Mouse (Mus musculus) heart, embryonic 11.5 days (tissue): ENCODE results near the gene Col6a6. TPM values are rescaled to one million over a fixed set of nuclear protein-coding genes. Genes with fewer than 3 reads are reported as not detected.

Source experiments
- ATAC-seq: fragments of 200-750 bp; cut with Nextera tagmentation; replicated peaks from 2 replicates; pipeline ENCODE4 v1.8.0; 2017; ENCODE audit warnings: moderate library complexity; ENCODE audit not compliant: insufficient number of reproducible peaks, low FRiP score, low TSS enrichment
- H3K27ac ChIP-seq: fragments of 300-500 bp; sonication (generic); 2 replicates; pipeline ENCODE4 v1.5.1; 2014; ENCODE audit warnings: mild to moderate bottlenecking, low read depth, low read length
- H3K27me3 ChIP-seq: fragments of 300-500 bp; sonication (generic); 2 replicates; pipeline ENCODE4 v1.6.1; 2014; ENCODE audit warnings: mild to moderate bottlenecking, low read length, mixed read lengths; ENCODE audit not compliant: control insufficient read depth, insufficient read depth
- H3K36me3 ChIP-seq: fragments of 300-500 bp; sonication (generic); 2 replicates; pipeline ENCODE4 v1.6.1; 2014; ENCODE audit warnings: mild to moderate bottlenecking, low read length, moderate library complexity, mixed read lengths; ENCODE audit not compliant: control insufficient read depth, insufficient read depth
- H3K4me1 ChIP-seq: fragments of 300-500 bp; sonication (generic); 2 replicates; pipeline ENCODE4 v1.6.1; 2014; ENCODE audit warnings: low read length; ENCODE audit not compliant: control insufficient read depth, insufficient read depth
- H3K4me2 ChIP-seq: fragments of 300-500 bp; sonication (generic); 2 replicates; pipeline ENCODE4 v1.6.1; 2014; ENCODE audit warnings: mild to moderate bottlenecking, moderate library complexity
- H3K4me3 ChIP-seq: fragments of 300-500 bp; sonication (generic); 2 replicates; pipeline ENCODE4 v1.5.1; 2014; ENCODE audit warnings: low read depth, low read length
- H3K9ac ChIP-seq: fragments of 300-500 bp; sonication (generic); 2 replicates; pipeline ENCODE4 v1.6.1; 2014; ENCODE audit warnings: mild to moderate bottlenecking, low read depth, low read length, moderate library complexity
- H3K9me3 ChIP-seq: fragments of 300-500 bp; sonication (generic); replicated peaks from 2 replicates; pipeline ENCODE4 v1.6.1; 2016; ENCODE audit warnings: low read length; ENCODE audit not compliant: control insufficient read depth
- WGBS: fragments of 180-500 bp; shearing (Covaris S2); extraction: QIAGEN DNeasy Blood & Tissue Kit; methylation state at CpG from one replicate; pipeline ENCODE4 v1.1.7; 2014; ENCODE audit not compliant: insufficient replicate concordance; 5-methylcytosine and 5-hydroxymethylcytosine counted together
- polyA plus RNA-seq: library from polyadenylated mRNA; unstranded; fragments of >200 nt; fragmentation: Nextera tagmentation; extraction: Ambion mirVana; gene quantifications from 2 replicates; pipeline ENCODE4 v1.2.1, GENCODE M21; 2014

Gene Col6a6
- polyA plus RNA-seq, 1 experiment from 2014 or later, result 0.69 TPM

DNA sequence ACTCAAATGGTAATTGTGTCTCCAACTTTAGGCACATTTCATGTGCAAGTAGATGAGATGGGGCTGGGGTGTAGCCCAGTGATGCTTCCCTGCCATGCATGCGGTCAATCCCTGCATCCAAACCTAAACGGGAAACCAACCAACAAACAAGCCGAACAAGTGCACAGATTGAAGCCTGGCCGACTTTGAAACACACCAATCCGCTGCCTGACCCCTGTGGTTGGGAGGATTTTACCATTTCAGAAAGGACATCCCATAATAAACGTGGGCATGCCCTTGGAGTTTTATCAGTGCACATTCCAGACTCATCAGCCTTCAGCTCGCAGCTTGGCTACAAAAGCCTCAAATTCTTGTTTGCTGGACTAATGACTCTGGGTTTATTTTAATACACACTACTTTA is 57.3 kb downstream of the Col6a6 start:
- H3K4me2 ChIP-seq, result no peak overlapping the region
- H3K9ac ChIP-seq, result no peak overlapping the region
- no peaks in the 10 kb centered on the region for H3K9me3 ChIP-seq
- no peak for ATAC-seq
- H3K27ac ChIP-seq, result no peak overlapping the region
- no peaks in the 10 kb centered on the region for H3K36me3 ChIP-seq
- no peak overlapping the region for H3K4me3 ChIP-seq
- no peaks in the 10 kb centered on the region; the same call in 1 of the 2 replicates for H3K4me1 ChIP-seq
- H3K27me3 ChIP-seq, result no peaks in the 10 kb centered on the region
- WGBS, result 52% methylated on average over 7 of the region's 7 CpGs

DNA sequence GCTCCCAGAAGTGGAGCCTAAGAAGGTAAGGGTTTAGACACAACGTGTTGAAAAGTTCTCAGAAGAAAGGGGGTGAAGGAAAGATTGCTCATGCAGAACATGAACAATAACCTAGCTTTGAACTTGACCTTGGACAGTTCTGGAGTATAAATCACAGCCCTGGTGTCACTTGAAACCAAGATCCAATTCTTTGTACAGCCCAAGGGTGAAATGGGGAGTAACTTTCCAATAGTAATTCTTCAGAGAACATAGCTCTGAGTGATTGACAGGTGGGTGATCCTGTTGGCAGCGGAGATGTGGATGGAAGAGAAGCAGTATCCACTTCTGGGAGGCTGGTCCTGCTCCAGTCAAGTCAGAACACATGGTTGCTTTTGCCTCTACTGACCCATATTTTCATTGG is 62.1 kb downstream of the Col6a6 start:
- Histone ChIP-seq H3K4me3 (no peak overlapping the region), H3K4me1 (no peaks in the 10 kb centered on the region; the same call in 1 of the 2 replicates), H3K9ac (no peak overlapping the region), H3K4me2 (no peak overlapping the region), H3K27ac (no peak overlapping the region), H3K9me3 (no peaks in the 10 kb centered on the region), H3K36me3 (no peaks in the 10 kb centered on the region), H3K27me3 (no peaks in the 10 kb centered on the region)
- ATAC-seq, result no peak
- 65% methylated on average over 2 of the region's 2 CpGs for WGBS

DNA sequence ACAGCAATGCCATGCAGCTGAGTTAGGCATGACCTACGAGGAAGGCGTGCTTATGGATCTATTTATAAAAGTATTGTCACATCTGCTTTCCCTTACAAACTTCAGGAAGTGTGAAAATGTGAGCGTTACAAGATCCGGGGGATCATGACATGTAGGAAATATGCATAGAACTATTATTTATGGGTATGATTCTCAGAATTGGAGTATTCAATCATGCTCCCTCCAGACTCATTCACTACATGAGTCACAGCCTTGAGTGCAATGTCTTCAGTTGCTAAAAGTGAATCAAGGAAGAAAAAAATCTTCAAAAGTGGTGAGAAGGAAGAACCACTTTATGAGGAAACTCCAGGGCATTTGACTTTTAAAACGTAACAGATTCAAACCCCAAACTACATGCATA is 63.3 kb downstream of the Col6a6 start:
- no peak overlapping the region for H3K9ac ChIP-seq
- no peak for ATAC-seq
- H3K4me1 ChIP-seq, result no peaks in the 10 kb centered on the region
- H3K27me3 ChIP-seq, result no peaks in the 10 kb centered on the region
- WGBS, result 71% methylated on average over 5 of the region's 5 CpGs
- H3K4me3 ChIP-seq, result no peak overlapping the region
- no peaks in the 10 kb centered on the region for H3K36me3 ChIP-seq
- no peak overlapping the region for H3K27ac ChIP-seq
- H3K9me3 ChIP-seq, result no peaks in the 10 kb centered on the region
- no peak overlapping the region for H3K4me2 ChIP-seq

DNA sequence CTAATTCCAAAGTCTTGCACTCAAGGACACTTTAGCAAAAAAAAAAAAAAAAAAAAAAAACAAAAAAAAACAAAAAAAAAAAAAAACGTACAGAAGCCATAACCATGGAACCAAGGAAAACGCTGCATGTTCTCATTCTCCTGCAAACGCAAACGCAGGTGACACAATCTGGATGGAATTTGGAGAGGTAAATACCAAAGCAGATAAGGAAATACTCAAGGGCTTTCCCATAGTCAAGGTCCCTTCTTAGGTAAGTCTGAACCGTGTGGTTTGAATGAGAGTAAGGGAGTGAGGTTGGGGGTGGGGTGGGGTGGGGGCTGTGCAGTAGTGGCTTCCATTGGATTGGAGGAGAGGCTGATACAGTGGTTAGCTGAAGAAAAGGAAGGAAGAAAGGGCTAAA is 63.8 kb downstream of the Col6a6 start:
- ATAC-seq, result no peak

DNA sequence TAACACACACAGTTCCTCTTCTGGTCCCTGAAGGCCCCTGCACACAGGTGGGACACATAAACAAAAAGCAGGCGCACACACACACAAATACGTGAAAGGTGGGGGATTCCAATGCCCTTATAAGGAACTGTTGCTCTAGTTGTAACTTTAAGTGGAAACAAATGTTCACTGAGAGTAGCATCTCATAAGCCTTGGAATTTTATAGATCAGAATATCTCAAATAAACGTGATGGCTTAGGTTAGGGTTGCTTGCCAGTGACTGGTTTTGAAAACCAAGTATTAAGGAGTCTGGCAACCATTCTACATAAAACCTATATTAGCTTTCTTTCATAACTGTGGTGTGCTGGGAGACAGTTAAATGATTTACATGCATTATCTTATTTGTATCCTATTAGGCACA is 64.3 kb downstream of the Col6a6 start:
- Histone ChIP-seq H3K27me3 (no peaks in the 10 kb centered on the region), H3K9ac (no peak overlapping the region), H3K4me3 (no peak overlapping the region), H3K4me2 (no peak overlapping the region), H3K4me1 (no peaks in the 10 kb centered on the region), H3K36me3 (no peaks in the 10 kb centered on the region), H3K27ac (no peak overlapping the region), H3K9me3 (no peaks in the 10 kb centered on the region)
- 77% methylated on average over 3 of the region's 3 CpGs for WGBS
- no peak for ATAC-seq

More for the DNA sequence above, 63.8 kb downstream of the Col6a6 start:
- Histone ChIP-seq H3K4me3 (no peak overlapping the region), H3K4me2 (no peak overlapping the region), H3K27me3 (no peaks in the 10 kb centered on the region), H3K36me3 (no peaks in the 10 kb centered on the region), H3K4me1 (no peaks in the 10 kb centered on the region), H3K27ac (no peak overlapping the region), H3K9ac (no peak overlapping the region), H3K9me3 (no peaks in the 10 kb centered on the region)
- 53% methylated on average over 5 of the region's 5 CpGs for WGBS

DNA sequence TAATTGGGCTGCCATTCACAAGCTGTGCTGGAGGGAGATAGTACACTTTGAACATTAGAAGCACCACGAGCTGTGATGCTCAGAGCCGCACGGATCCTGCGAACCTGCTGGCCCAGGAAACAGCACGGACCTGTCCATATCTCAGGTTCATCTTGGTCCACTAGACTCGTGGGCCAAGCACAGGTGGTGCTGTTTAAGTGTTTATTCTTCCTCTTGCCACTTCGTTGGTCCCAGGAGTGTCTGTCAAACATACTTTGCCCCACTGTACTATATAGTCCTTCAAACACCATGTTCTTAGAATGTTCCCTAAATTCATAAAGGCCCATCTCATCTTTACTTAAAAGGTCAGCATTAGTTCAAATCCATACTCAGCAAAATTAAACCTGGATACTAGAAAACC is 65.7 kb downstream of the Col6a6 start:
- no peaks in the 10 kb centered on the region for H3K9me3 ChIP-seq
- H3K4me2 ChIP-seq, result no peak overlapping the region
- H3K27ac ChIP-seq, result no peak overlapping the region
- H3K4me1 ChIP-seq, result no peaks in the 10 kb centered on the region
- no peaks in the 10 kb centered on the region for H3K36me3 ChIP-seq
- ATAC-seq, result no peak
- no peak overlapping the region for H3K9ac ChIP-seq
- no peak overlapping the region for H3K4me3 ChIP-seq
- WGBS, result 86% methylated on average over 7 of the region's 7 CpGs
- no peaks in the 10 kb centered on the region for H3K27me3 ChIP-seq

DNA sequence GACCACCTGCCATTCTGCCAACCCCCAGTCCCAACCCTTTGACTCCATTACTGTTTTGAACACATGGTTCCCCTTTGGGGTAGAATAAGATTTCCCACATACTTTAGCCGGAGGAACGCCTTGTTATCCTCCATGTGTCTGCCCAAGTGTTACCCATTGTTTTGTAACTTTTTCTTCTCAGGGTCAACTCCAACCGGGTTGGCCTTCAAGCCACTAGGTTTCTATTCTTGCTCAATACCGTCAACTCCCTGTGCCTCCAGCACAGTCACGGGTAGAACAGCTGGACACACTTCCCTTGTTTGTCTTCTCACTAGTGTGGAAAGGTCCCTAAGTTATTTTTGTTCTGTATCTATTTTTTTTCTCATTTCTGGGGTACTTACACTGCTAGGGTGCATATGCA is 69.1 kb downstream of the Col6a6 start:
- H3K27ac ChIP-seq, result no peak overlapping the region
- H3K4me3 ChIP-seq, result no peak overlapping the region
- no peak overlapping the region for H3K9ac ChIP-seq
- no peaks in the 10 kb centered on the region for H3K36me3 ChIP-seq
- H3K9me3 ChIP-seq, result no peaks in the 10 kb centered on the region
- WGBS, result 77% methylated on average over 5 of the region's 5 CpGs
- H3K4me1 ChIP-seq, result no peaks in the 10 kb centered on the region
- no peak for ATAC-seq
- no peaks in the 10 kb centered on the region for H3K27me3 ChIP-seq
- H3K4me2 ChIP-seq, result no peak overlapping the region

DNA sequence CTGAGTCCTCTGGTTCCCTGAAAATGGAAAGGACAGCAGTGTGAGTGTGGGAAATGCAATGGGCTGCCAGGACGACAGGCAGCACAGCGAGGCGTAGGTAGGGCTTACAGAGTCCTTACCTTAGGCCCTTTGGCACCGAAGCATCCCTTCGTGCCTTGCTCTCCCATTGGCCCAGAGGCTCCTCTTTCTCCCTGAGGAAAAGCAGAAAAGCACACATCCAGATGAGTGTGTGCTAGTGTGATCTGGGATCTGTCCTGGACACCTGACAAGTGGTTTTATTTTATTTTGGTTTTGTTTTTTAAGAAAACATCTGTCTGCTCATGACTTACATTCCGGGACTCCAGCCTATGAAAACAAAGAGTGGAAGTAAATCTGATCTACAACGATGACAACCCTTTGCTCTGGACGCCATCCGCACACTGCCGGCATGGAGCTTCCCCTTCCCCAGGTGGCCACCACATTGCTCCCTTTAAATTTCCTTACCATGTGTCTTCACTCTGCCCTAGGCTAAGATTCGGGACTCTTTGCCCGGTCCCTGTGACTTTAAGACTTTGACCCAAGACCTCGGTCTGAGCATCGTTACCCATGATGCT is 69.7 kb downstream of the Col6a6 start:
- Histone ChIP-seq H3K9ac (no peak overlapping the region), H3K27me3 (no peaks in the 10 kb centered on the region), H3K36me3 (no peaks in the 10 kb centered on the region), H3K27ac (no peak overlapping the region), H3K9me3 (no peaks in the 10 kb centered on the region), H3K4me2 (no peak overlapping the region), H3K4me3 (no peak overlapping the region), H3K4me1 (no peaks in the 10 kb centered on the region)
- 0 out of 2 replicates have a peak, but pooled peaks have one; percentile 42 for ATAC-seq
- 80% methylated on average over 14 of the region's 14 CpGs for WGBS

DNA sequence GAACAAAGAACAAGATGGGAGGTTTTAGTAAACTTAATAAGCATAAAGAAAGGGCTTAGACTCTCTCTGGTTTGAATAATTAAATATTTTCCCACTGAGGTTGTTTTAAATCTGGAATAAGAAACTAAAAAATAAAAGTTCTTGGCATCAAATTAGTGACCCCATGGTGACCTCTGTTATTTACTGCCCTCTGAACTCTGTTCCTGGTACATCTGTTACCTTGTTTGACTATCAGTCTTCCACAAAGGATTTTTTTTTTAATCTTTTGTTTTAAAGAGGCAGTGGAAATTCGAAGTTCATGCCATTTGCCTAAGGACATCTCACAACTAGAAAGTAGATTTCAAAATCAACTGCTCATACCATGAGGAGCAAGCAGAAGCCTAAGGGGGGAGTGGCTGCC is 73.7 kb downstream of the Col6a6 start:
- H3K4me1 ChIP-seq, result no peaks in the 10 kb centered on the region
- no peaks in the 10 kb centered on the region for H3K36me3 ChIP-seq
- WGBS, result 49% methylated on average over 1 of the region's 1 CpGs
- H3K4me2 ChIP-seq, result no peak overlapping the region
- no peak overlapping the region for H3K9ac ChIP-seq
- no peaks in the 10 kb centered on the region for H3K27me3 ChIP-seq
- no peak for ATAC-seq
- no peaks in the 10 kb centered on the region for H3K9me3 ChIP-seq
- no peak overlapping the region for H3K27ac ChIP-seq
- H3K4me3 ChIP-seq, result no peak overlapping the region
